Mouse (Mus musculus): ENCODE measurements around the gene Thsd7a. TPM values are rescaled to one million over a fixed set of nuclear protein-coding genes. Genes with fewer than 3 reads are reported as not detected.

Gene Thsd7a
- polyA plus RNA-seq, 1 experiment from 2014 or later = 6.4 TPM

DNA sequence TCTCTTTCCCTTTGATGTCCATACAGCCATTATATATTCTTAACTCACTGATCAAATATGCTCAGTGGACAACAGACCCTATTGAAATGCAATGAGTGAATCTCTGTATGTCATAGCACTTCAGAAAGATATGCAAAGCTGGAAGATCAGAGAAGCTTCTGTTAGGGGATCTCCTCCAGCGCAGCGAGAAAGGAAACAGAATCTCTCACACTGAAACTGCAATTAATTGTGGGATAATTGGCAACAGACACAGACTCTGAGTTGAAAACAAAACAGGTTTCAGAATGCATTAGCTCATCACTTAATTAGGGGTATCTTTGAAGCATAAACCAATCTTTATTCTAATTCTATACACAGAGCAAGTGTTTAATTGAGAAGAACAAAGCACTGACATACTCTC is 146.3 kb downstream of the Thsd7a start:
- Histone ChIP-seq H3K4me1 (replicated peaks; ENCODE audit: insufficient read depth, low read length) (no peaks in the 10 kb centered on the region), H3K27ac (no peak overlapping the region), H3K36me3 (ENCODE audit: insufficient read depth, low read length) (no peaks in the 10 kb centered on the region), H3K9ac (ENCODE audit: low read depth, low read length) (no peak overlapping the region), H3K4me3 (replicated peaks; ENCODE audit: low read depth, low read length) (no peak overlapping the region), H3K4me2 (ENCODE audit: low read length) (no peak overlapping the region), H3K27me3 (ENCODE audit: insufficient read depth, low read length) (no peaks in the 10 kb centered on the region), H3K9me3 (replicated peaks; ENCODE audit: low read length) (no peaks in the 10 kb centered on the region)
- ATAC-seq (replicated peaks; ENCODE audit: low FRiP score, low read depth) = no peak
- 81% methylated on average over 2 of the region's 2 CpGs for WGBS
- TF ChIP-seq CTCF (IDR thresholded peaks at IDR 0.05; ENCODE audit: low read depth) = no peak
- DNase-seq (ENCODE audit: low spot score) = no peak

DNA sequence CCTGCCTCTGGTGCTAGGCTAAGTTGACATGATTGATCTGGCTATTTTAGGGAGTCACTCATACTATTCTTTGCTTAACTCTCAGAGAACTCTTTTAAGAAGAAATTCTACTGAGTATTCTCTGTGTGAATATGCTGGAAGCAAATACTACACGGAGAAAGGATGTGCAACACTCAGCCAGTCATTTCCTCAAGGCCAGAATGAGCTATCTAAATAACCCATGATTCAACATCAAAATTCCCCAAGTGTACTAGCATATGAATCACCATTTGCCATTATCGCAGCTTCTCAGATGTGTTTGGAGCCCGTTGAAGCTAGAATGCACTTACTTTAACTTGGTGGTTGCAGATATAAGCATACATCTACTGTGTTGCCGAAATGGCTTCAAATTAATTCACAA is 147.0 kb downstream of the Thsd7a start:
- no peak for DNase-seq (ENCODE audit: low spot score)
- Histone ChIP-seq H3K4me3 (replicated peaks; ENCODE audit: low read depth, low read length) (no peak overlapping the region), H3K4me2 (ENCODE audit: low read length) (no peak overlapping the region), H3K27me3 (ENCODE audit: insufficient read depth, low read length) (no peaks in the 10 kb centered on the region), H3K9me3 (replicated peaks; ENCODE audit: low read length) (no peaks in the 10 kb centered on the region), H3K4me1 (replicated peaks; ENCODE audit: insufficient read depth, low read length) (no peaks in the 10 kb centered on the region), H3K9ac (ENCODE audit: low read depth, low read length) (no peak overlapping the region), H3K36me3 (ENCODE audit: insufficient read depth, low read length) (no peaks in the 10 kb centered on the region), H3K27ac (no peak overlapping the region)
- no peak for TF ChIP-seq CTCF (IDR thresholded peaks at IDR 0.05; ENCODE audit: low read depth)
- no peak for ATAC-seq (replicated peaks; ENCODE audit: low FRiP score, low read depth)
- 83% methylated on average over 4 of the region's 4 CpGs for WGBS

DNA sequence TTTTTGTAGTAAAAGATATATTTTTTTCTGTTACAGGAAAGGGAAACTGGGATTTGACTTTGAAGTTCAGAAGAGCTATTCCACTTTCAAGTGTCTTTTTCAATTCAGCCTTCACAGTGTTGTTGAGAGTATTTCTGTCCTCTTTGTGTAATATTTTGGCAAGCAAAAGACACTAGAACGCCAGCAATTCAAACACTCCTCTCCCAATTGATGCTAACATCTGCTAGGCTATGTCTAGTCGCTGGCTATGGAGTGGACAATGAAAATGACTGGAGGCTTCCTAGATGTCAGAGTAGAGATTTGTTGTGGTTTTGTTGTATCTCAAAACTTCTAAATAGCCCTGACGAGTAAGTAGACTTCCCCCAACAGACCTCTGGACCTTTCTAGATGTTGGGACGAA is 164.8 kb downstream of the Thsd7a start:
- 80% methylated on average over 4 of the region's 4 CpGs for WGBS

DNA sequence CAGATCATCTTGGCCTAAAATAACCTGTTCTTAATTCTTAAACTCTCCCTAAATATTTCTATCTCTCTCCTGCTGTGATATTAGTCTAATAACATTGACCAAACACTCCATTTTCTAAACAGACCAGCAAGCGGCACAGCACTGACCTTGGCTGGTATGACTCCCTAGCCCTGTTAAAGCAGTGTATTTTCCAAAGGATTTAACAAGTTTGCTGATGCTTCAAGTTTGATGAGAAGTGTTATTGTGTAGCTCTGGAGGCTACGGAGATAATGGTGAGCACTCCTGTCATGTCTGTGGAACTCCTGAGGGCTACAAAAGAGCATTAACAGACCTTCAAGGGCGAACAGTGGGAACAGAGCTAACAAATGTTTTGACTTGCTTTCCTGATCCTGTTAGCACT is 168.1 kb downstream of the Thsd7a start:
- no peak for ATAC-seq (replicated peaks; ENCODE audit: low FRiP score, low read depth)
- no peak for TF ChIP-seq CTCF (IDR thresholded peaks at IDR 0.05; ENCODE audit: low read depth)
- 57% methylated on average over 3 of the region's 3 CpGs for WGBS

More for the DNA sequence above, 164.8 kb downstream of the Thsd7a start:
- Histone ChIP-seq H3K9ac (ENCODE audit: low read depth, low read length) (no peak overlapping the region), H3K27me3 (ENCODE audit: insufficient read depth, low read length) (no peaks in the 10 kb centered on the region), H3K27ac (no peak overlapping the region), H3K9me3 (replicated peaks; ENCODE audit: low read length) (no peaks in the 10 kb centered on the region), H3K4me3 (replicated peaks; ENCODE audit: low read depth, low read length) (no peak overlapping the region), H3K36me3 (ENCODE audit: insufficient read depth, low read length) (no peaks in the 10 kb centered on the region), H3K4me2 (ENCODE audit: low read length) (no peak overlapping the region), H3K4me1 (replicated peaks; ENCODE audit: insufficient read depth, low read length) (no peaks in the 10 kb centered on the region)
- ATAC-seq (replicated peaks; ENCODE audit: low FRiP score, low read depth) = no peak
- no peak for DNase-seq (ENCODE audit: low spot score)
- TF ChIP-seq CTCF (IDR thresholded peaks at IDR 0.05; ENCODE audit: low read depth) = no peak

DNA sequence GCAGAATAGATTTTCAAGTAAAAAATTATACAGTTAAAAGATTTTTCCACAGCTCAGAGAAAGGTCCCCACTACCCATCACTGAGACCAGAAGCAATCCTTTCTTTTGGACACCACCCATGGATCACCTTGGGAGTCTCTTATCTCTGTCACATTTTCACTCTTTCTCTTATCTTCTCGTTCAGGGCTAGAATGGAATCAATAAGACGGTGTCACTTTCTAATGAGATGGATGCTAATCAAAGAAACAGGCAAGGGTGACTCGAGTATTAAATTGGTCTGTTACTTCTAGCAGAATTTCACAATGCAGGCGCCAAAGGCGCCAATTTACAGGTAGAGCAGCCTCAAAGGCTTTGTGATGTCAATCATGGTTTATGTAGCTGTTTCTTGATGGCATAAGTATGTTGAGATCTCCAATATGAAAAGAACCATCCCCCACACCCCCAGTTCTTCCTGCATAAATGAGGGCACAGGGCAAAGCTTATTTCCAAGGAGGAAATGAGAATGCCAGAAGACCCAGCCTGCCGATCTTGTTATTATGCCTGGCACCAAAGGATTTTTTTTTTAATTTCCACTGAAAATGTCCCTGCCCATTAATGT is 173.5 kb downstream of the Thsd7a start:
- DNase-seq (ENCODE audit: low spot score) = no peak
- Histone ChIP-seq H3K4me1 (replicated peaks; ENCODE audit: insufficient read depth, low read length) (no peaks in the 10 kb centered on the region), H3K9ac (ENCODE audit: low read depth, low read length) (no peak overlapping the region), H3K36me3 (ENCODE audit: insufficient read depth, low read length) (no peaks in the 10 kb centered on the region), H3K9me3 (replicated peaks; ENCODE audit: low read length) (no peaks in the 10 kb centered on the region), H3K4me2 (ENCODE audit: low read length) (no peak overlapping the region), H3K27me3 (ENCODE audit: insufficient read depth, low read length) (no peaks in the 10 kb centered on the region), H3K27ac (no peak overlapping the region), H3K4me3 (replicated peaks; ENCODE audit: low read depth, low read length) (no peak overlapping the region)
- TF ChIP-seq CTCF (IDR thresholded peaks at IDR 0.05; ENCODE audit: low read depth) = no peak
- ATAC-seq (replicated peaks; ENCODE audit: low FRiP score, low read depth) = no peak
- 82% methylated on average over 6 of the region's 6 CpGs for WGBS

More for the DNA sequence above, 168.1 kb downstream of the Thsd7a start:
- no peaks in the 10 kb centered on the region for H3K27me3 ChIP-seq (ENCODE audit: insufficient read depth, low read length)
- DNase-seq (ENCODE audit: low spot score) = no peak
- H3K4me3 ChIP-seq (replicated peaks; ENCODE audit: low read depth, low read length) = no peak overlapping the region
- H3K4me1 ChIP-seq (replicated peaks; ENCODE audit: insufficient read depth, low read length) = no peaks in the 10 kb centered on the region
- no peak overlapping the region for H3K9ac ChIP-seq (ENCODE audit: low read depth, low read length)
- H3K36me3 ChIP-seq (ENCODE audit: insufficient read depth, low read length) = no peaks in the 10 kb centered on the region
- H3K9me3 ChIP-seq (replicated peaks; ENCODE audit: low read length) = no peaks in the 10 kb centered on the region
- no peak overlapping the region for H3K27ac ChIP-seq
- no peak overlapping the region for H3K4me2 ChIP-seq (ENCODE audit: low read length)

DNA sequence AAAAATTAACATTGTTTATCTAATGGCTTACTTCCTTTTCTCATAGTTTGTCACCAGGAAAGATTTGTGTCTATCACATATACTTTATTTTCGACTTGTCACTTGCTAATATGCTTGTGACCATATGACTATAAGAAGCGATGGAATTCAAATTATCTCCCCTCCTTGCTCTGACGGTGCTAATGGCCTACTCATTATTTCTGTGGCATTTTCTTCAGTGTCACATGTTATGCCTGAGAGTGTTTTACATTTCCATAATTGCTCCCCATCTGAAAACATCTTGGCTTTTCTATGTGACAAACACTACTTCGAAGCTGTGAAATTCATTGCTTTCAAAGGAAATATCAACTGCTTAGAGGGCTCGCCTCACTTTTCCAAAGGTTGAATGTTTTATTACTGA is 177.0 kb downstream of the Thsd7a start:
- DNase-seq (ENCODE audit: low spot score) = no peak
- H3K4me3 ChIP-seq (replicated peaks; ENCODE audit: low read depth, low read length) = no peak overlapping the region
- no peak for TF ChIP-seq CTCF (IDR thresholded peaks at IDR 0.05; ENCODE audit: low read depth)
- 66% methylated on average over 5 of the region's 5 CpGs for WGBS
- ATAC-seq (replicated peaks; ENCODE audit: low FRiP score, low read depth) = no peak
- H3K36me3 ChIP-seq (ENCODE audit: insufficient read depth, low read length) = no peaks in the 10 kb centered on the region
- H3K27ac ChIP-seq = no peak overlapping the region
- no peak overlapping the region for H3K9ac ChIP-seq (ENCODE audit: low read depth, low read length)
- H3K4me1 ChIP-seq (replicated peaks; ENCODE audit: insufficient read depth, low read length) = no peaks in the 10 kb centered on the region
- no peak overlapping the region for H3K4me2 ChIP-seq (ENCODE audit: low read length)
- H3K9me3 ChIP-seq (replicated peaks; ENCODE audit: low read length) = no peaks in the 10 kb centered on the region
- H3K27me3 ChIP-seq (ENCODE audit: insufficient read depth, low read length) = no peaks in the 10 kb centered on the region

DNA sequence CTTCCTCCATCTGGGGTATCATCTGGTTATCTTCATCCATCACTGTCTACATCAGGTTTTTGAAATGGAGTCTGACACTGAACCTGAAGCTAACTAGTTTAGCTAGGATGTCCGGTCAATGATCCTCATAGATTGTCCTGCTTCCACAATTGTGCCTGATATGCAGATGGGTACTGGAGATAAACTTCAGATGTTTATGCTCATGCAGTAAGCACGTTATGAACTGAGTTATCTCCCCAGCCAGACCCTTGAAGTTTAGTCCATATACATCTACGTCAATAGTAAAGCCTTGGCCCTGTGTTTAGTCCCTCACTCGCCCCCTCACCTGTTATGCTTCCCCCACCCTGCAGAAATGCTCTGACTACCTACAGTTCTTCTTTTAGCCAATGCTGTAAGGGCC is 184.1 kb downstream of the Thsd7a start:
- ATAC-seq (replicated peaks; ENCODE audit: low FRiP score, low read depth) (no peak), DNase-seq (ENCODE audit: low spot score) (no peak)
- WGBS = 81% methylated on average over 4 of the region's 4 CpGs
- Histone ChIP-seq H3K4me2 (ENCODE audit: low read length) (no peak overlapping the region), H3K4me1 (replicated peaks; ENCODE audit: insufficient read depth, low read length) (no peaks in the 10 kb centered on the region), H3K27me3 (ENCODE audit: insufficient read depth, low read length) (no peaks in the 10 kb centered on the region), H3K4me3 (replicated peaks; ENCODE audit: low read depth, low read length) (no peak overlapping the region), H3K27ac (no peak overlapping the region), H3K9ac (ENCODE audit: low read depth, low read length) (no peak overlapping the region), H3K36me3 (ENCODE audit: insufficient read depth, low read length) (no peaks in the 10 kb centered on the region), H3K9me3 (replicated peaks; ENCODE audit: low read length) (no peaks in the 10 kb centered on the region)
- no peak for TF ChIP-seq CTCF (IDR thresholded peaks at IDR 0.05; ENCODE audit: low read depth)

Measured in kidney, postnatal 0 days (tissue).